Mouse (Mus musculus): ENCODE results near the gene Slc26a1. TPM values are rescaled to one million over a fixed set of nuclear protein-coding genes. Genes with fewer than 3 reads are reported as not detected.
A peak's percentile ranks its signal among the peaks of the same experiment; 100 is the strongest.

The Slc26a1 gene
- polyA plus RNA-seq, 2 experiments from 2014 or later = 0.31 TPM; not detected in 1

GRCm38 (mm10) chr5:108691152-108691551, 15.8 kb upstream of the Slc26a1 start:
- no peak for ATAC-seq

- ATAC-seq = no peak
Measured at GRCm38 (mm10) chr5:108689091-108689490, 13.7 kb upstream of the Slc26a1 start.

GRCm38 (mm10) chr5:108680871-108681270, 5.5 kb upstream of the Slc26a1 start:
- no peak for ATAC-seq

- ATAC-seq = no peak
Measured at GRCm38 (mm10) chr5:108679909-108680308, 4.5 kb upstream of the Slc26a1 start.

- ATAC-seq = no peak
Measured at GRCm38 (mm10) chr5:108678296-108678854, 3.0 kb upstream of the Slc26a1 start.

GRCm38 (mm10) chr5:108677605-108678295, 2.4 kb upstream of the Slc26a1 start:
- ATAC-seq = no peak

GRCm38 (mm10) chr5:108676772-108677498, 1.6 kb upstream of the Slc26a1 start:
- no peak for ATAC-seq

- no peak for ATAC-seq
Measured at GRCm38 (mm10) chr5:108674624-108675023, 745 bp downstream of the Slc26a1 start.

- no peak for ATAC-seq
Measured at GRCm38 (mm10) chr5:108671757-108672156, 3.6 kb downstream of the Slc26a1 start.

GRCm38 (mm10) chr5:108670785-108671184, 4.6 kb downstream of the Slc26a1 start:
- ATAC-seq = no peak

- no peak for ATAC-seq
Measured at GRCm38 (mm10) chr5:108669986-108670385, 5.4 kb downstream of the Slc26a1 start.

- ATAC-seq = peak; percentile 87
Measured at GRCm38 (mm10) chr5:108668977-108669936, 6.1 kb downstream of the Slc26a1 start, which contains the start of gene Dgkq. TSS of gene Dgkq (minus strand) at chr5:108669672.

GRCm38 (mm10) chr5:108668387-108668932, 6.9 kb downstream of the Slc26a1 start:
- ATAC-seq = peak; percentile 11

GRCm38 (mm10) chr5:108667370-108667769, 8.0 kb downstream of the Slc26a1 start:
- no peak for ATAC-seq

- no peak for ATAC-seq
Measured at GRCm38 (mm10) chr5:108665066-108665465, 10.3 kb downstream of the Slc26a1 start.

- no peak for ATAC-seq
Measured at GRCm38 (mm10) chr5:108662772-108663171, 12.6 kb downstream of the Slc26a1 start.

- peak; percentile 96 for ATAC-seq
Measured at GRCm38 (mm10) chr5:108660632-108661268, 14.6 kb downstream of the Slc26a1 start.

GRCm38 (mm10) chr5:108659698-108660631, 15.4 kb downstream of the Slc26a1 start, which contains the start of gene Idua:
TSS of gene Idua (plus strand) at chr5:108660331.
- ATAC-seq = peak; percentile 21

GRCm38 (mm10) chr5:108658611-108659010, 16.8 kb downstream of the Slc26a1 start:
- no peak for ATAC-seq

- ATAC-seq = no peak
Measured at GRCm38 (mm10) chr5:108657406-108657805, 18.0 kb downstream of the Slc26a1 start.

Measured in activated CD4-positive, CD25-positive, alpha-beta regulatory T cell, adult 4 months (primary cell).